9 mouse cellular contexts compared by ENCODE assay signal in genomic region chr16:29434712-29435111, GRCm38 (mm10). TPM values are rescaled to one million over a fixed set of nuclear protein-coding genes. Genes with fewer than 3 reads are reported as not detected.
A peak's percentile ranks its signal among the peaks of the same experiment; 100 is the strongest.
DNase-seq lines count a peak whose midpoint lies in the region; ATAC-seq and TF ChIP-seq lines count a peak whose summit lies in the region.
"Had no signal": no experiment of that assay in that cellular context is flagged by ENCODE, and none has a peak within 500 bp of the region (broad histone marks: within the 10 kb centered on the region; RNA-seq: fewer than 3 reads in every experiment).

No protein-coding gene starts in this region.

- no peak for TF ChIP-seq POLR2A in heart, adult 2 months (IDR thresholded peaks at IDR 0.05; ENCODE audit: insufficient read depth, low read depth, low read length)

- 14% methylated on average over 5 of the region's 5 CpGs for WGBS in heart, adult 2 months
- 13% methylated on average over 5 of the region's 5 CpGs for WGBS in heart, embryonic 12.5 days
- WGBS in hindbrain, embryonic 14.5 days = 23% methylated on average over 5 of the region's 5 CpGs
- 13% methylated on average over 5 of the region's 5 CpGs for WGBS in midbrain, embryonic 14.5 days

- no peaks in the 10 kb centered on the region for H3K9me3 ChIP-seq in heart, embryonic 12.5 days (replicated peaks)
- H3K9me3 ChIP-seq in hindbrain, embryonic 14.5 days (ENCODE audit: control insufficient read depth, low read length) = no peaks in the 10 kb centered on the region
- H3K9me3 ChIP-seq in midbrain, embryonic 14.5 days (ENCODE audit: control insufficient read depth, low read length) = no peaks in the 10 kb centered on the region
- H3K9me3 ChIP-seq: hindbrain, embryonic 15.5 days had no signal

- no peak overlapping the region for H3K4me3 ChIP-seq in heart, adult 2 months
- H3K4me3 ChIP-seq in heart, embryonic 12.5 days = no peak overlapping the region
- no peak overlapping the region for H3K4me3 ChIP-seq in hindbrain, embryonic 14.5 days (replicated peaks; ENCODE audit: low read length)
- H3K4me3 ChIP-seq in midbrain, embryonic 14.5 days (replicated peaks; ENCODE audit: low read depth, low read length) = no peak overlapping the region
- H3K4me3 ChIP-seq: hindbrain, embryonic 15.5 days had no signal

- intact Hi-C loops in heart, adult 2 months (cut with DNase I) = loop anchor here (10.0 kb wide), 1 partner anchor 120 kb away; no protein-coding TSS in a partner anchor
- intact Hi-C loops in left cerebral cortex, postnatal 10 days (cut with DNase I) = no loop called here

- no peak overlapping the region for H3K4me2 ChIP-seq in heart, embryonic 12.5 days
- no peak overlapping the region for H3K4me2 ChIP-seq in hindbrain, embryonic 14.5 days (replicated peaks)
- no peak overlapping the region for H3K4me2 ChIP-seq in midbrain, embryonic 14.5 days (ENCODE audit: low read length)
- H3K4me2 ChIP-seq: hindbrain, embryonic 15.5 days had no signal

- H3K27me3 ChIP-seq in heart, adult 2 months (ENCODE audit: control insufficient read depth, insufficient read depth, low read length) = no peaks in the 10 kb centered on the region
- H3K27me3 ChIP-seq in heart, embryonic 12.5 days (replicated peaks) = no peaks in the 10 kb centered on the region
- no peaks in the 10 kb centered on the region for H3K27me3 ChIP-seq in hindbrain, embryonic 14.5 days (ENCODE audit: control insufficient read depth, insufficient read depth, low read length)
- no peaks in the 10 kb centered on the region for H3K27me3 ChIP-seq in midbrain, embryonic 14.5 days (ENCODE audit: control insufficient read depth, insufficient read depth, low read length)
- H3K27me3 ChIP-seq: hindbrain, embryonic 15.5 days had no signal

- TF ChIP-seq EP300 in heart, adult 2 months (IDR thresholded peaks at IDR 0.05; ENCODE audit: insufficient read depth, low read depth, low read length) = no peak

- no peak overlapping the region for H3K9ac ChIP-seq in heart, adult 2 months (ENCODE audit: low read depth, low read length)
- no peak overlapping the region for H3K9ac ChIP-seq in heart, embryonic 12.5 days
- no peak overlapping the region for H3K9ac ChIP-seq in hindbrain, embryonic 14.5 days
- H3K9ac ChIP-seq in midbrain, embryonic 14.5 days (replicated peaks; ENCODE audit: low read length) = no peak overlapping the region
- H3K9ac ChIP-seq: hindbrain, embryonic 15.5 days had no signal

- TF ChIP-seq CTCF in heart, adult 2 months (IDR thresholded peaks at IDR 0.05) = peak; percentile 62

- no peak for ATAC-seq in heart, embryonic 12.5 days (ENCODE audit: insufficient number of reproducible peaks, low FRiP score)
- ATAC-seq in hindbrain, embryonic 14.5 days (ENCODE audit: low FRiP score) = no peak
- ATAC-seq in midbrain, embryonic 14.5 days (ENCODE audit: low FRiP score, low TSS enrichment) = peak; percentile 71

- no peaks in the 10 kb centered on the region for H3K4me1 ChIP-seq in heart, adult 2 months (ENCODE audit: control insufficient read depth, insufficient read depth, low read length)
- H3K4me1 ChIP-seq in heart, embryonic 12.5 days (replicated peaks) = no peaks in the 10 kb centered on the region
- H3K4me1 ChIP-seq in hindbrain, embryonic 14.5 days (replicated peaks; ENCODE audit: control insufficient read depth, insufficient read depth, low read length) = no peaks in the 10 kb centered on the region
- H3K4me1 ChIP-seq in midbrain, embryonic 14.5 days (ENCODE audit: control insufficient read depth, insufficient read depth, low read length) = no peaks in the 10 kb centered on the region
- H3K4me1 ChIP-seq: hindbrain, embryonic 15.5 days had no signal

- H3K36me3 ChIP-seq in heart, adult 2 months (ENCODE audit: control insufficient read depth, insufficient read depth, low read length) = no peaks in the 10 kb centered on the region
- no peaks in the 10 kb centered on the region for H3K36me3 ChIP-seq in heart, embryonic 12.5 days
- no peaks in the 10 kb centered on the region for H3K36me3 ChIP-seq in hindbrain, embryonic 14.5 days (replicated peaks; ENCODE audit: control insufficient read depth, insufficient read depth)
- no peaks in the 10 kb centered on the region for H3K36me3 ChIP-seq in midbrain, embryonic 14.5 days (ENCODE audit: control insufficient read depth, insufficient read depth, low read length)
- H3K36me3 ChIP-seq: hindbrain, embryonic 15.5 days had no signal

- no peak for DNase-seq in heart, adult 2 months
- peak; percentile 57 for DNase-seq in R1 (ENCODE audit: low read depth, low spot score)
- DNase-seq in embryo, embryonic 10.5 days (ENCODE audit: low spot score) = peak; percentile 71
- peak; percentile 57 for DNase-seq in hindbrain, embryonic 14.5 days (ENCODE audit: low spot score)
- DNase-seq in left cerebral cortex, postnatal 10 days (ENCODE audit: extremely low spot score in 1 of 2, low spot score in 2 of 2) = peak; percentile 40 to 53
- peak; percentile 75 for DNase-seq in midbrain, embryonic 14.5 days
- peak; percentile 21 for DNase-seq in thymus, postnatal 14 days

- H3K79me2 ChIP-seq in heart, adult 2 months (replicated peaks; ENCODE audit: control insufficient read depth, insufficient read depth, low read length) = no peaks in the 10 kb centered on the region

- no peak overlapping the region for H3K27ac ChIP-seq in heart, adult 2 months
- H3K27ac ChIP-seq in heart, embryonic 12.5 days (ENCODE audit: poor library complexity, severe bottlenecking) = no peak overlapping the region
- no peak overlapping the region for H3K27ac ChIP-seq in hindbrain, embryonic 14.5 days
- H3K27ac ChIP-seq in midbrain, embryonic 14.5 days (replicated peaks; ENCODE audit: low read depth, low read length) = no peak overlapping the region
- H3K27ac ChIP-seq: hindbrain, embryonic 15.5 days had no signal

RNA-seq across cellular contexts. Expression of gene Atp13a5, which starts 56.2 kb away (rescaled TPM):
- total RNA-seq in heart, adult 2 months (2021) = not detected
- polyA plus RNA-seq in heart, adult 2 months (2012; rRNA removed) = 0.04 TPM in 1 of 2 replicates, not detected in the other
- polyA plus RNA-seq in heart, embryonic 12.5 days (2016; fragmentation: Nextera tagmentation; extraction: Ambion mirVana) = 0.04 TPM in 1 of 2 replicates, not detected in the other
- polyA plus RNA-seq in hindbrain, embryonic 14.5 days (2014; fragmentation: Nextera tagmentation; extraction: Ambion mirVana) = 2.5 and 2.9 TPM in 2 replicates
- total RNA-seq in left cerebral cortex, postnatal 10 days (2021) = 10 to 100 TPM; 10.4 to 12.4 TPM
- 1.4 TPM in 2 replicates for polyA plus RNA-seq in midbrain, embryonic 14.5 days (2014; fragmentation: Nextera tagmentation; extraction: Ambion mirVana)

Comparison
In these comparisons a context has a peak if more than half of its experiments do, and no peak if none do; other contexts are left out.
1. DNase-seq: peak in R1 (single experiment), embryo, embryonic 10.5 days (single experiment), hindbrain, embryonic 14.5 days (single experiment), left cerebral cortex, postnatal 10 days (2 of 2), midbrain, embryonic 14.5 days (single experiment) and thymus, postnatal 14 days (single experiment); none in heart, adult 2 months (0 of 2).